Mouse (Mus musculus) bone marrow macrophage, adult 2 months (primary cell): ENCODE results near the gene Immp2l. TPM values are rescaled to one million over a fixed set of nuclear protein-coding genes. Genes with fewer than 3 reads are reported as not detected.

Experiments used
- H3K27ac ChIP-seq: 2 replicates; pipeline ENCODE4 v1.5.1; 2012; ENCODE audit warnings: low read depth, low read length; ENCODE audit not compliant: insufficient read depth
- H3K4me1 ChIP-seq: 2 replicates; pipeline ENCODE4 v1.6.1; 2012; ENCODE audit warnings: low read length; ENCODE audit not compliant: control insufficient read depth, insufficient read depth
- H3K4me3 ChIP-seq: 2 replicates; pipeline ENCODE4 v1.5.1; 2012; ENCODE audit warnings: mild to moderate bottlenecking, low read length, moderate library complexity; ENCODE audit not compliant: insufficient read depth
- CTCF ChIP-seq: IDR thresholded peaks from 2 replicates; pipeline ENCODE4 v1.5.1; 2012; ENCODE audit warnings: low read depth, mild to moderate bottlenecking, low read length, moderate library complexity
- POLR2A ChIP-seq: IDR thresholded peaks from 2 replicates; pipeline ENCODE4 v1.6.1; 2012; ENCODE audit warnings: mild to moderate bottlenecking, low read depth, low read length, borderline replicate concordance
- polyA plus RNA-seq: library from polyadenylated mRNA; stranded (reverse); fragments of >200 nt; gene quantifications from 2 replicates; pipeline ENCODE4 v1.2.4, GENCODE M21; 2012; ENCODE audit not compliant: missing spikeins, insufficient read depth, insufficient read length

Immp2l gene
- polyA plus RNA-seq, 1 experiment, result 2.3 TPM

GRCm38 (mm10) chr12:41878972-41879371, 855.1 kb downstream of the Immp2l start:
- no peak overlapping the region for H3K27ac ChIP-seq
- H3K4me1 ChIP-seq, result no peaks in the 10 kb centered on the region
- TF ChIP-seq CTCF, result no peak
- no peak for TF ChIP-seq POLR2A
- no peak overlapping the region for H3K4me3 ChIP-seq

GRCm38 (mm10) chr12:41879412-41879811, 855.5 kb downstream of the Immp2l start:
- no peaks in the 10 kb centered on the region for H3K4me1 ChIP-seq
- TF ChIP-seq POLR2A (no peak), CTCF (no peak)
- H3K4me3 ChIP-seq, result no peak overlapping the region
- H3K27ac ChIP-seq, result no peak overlapping the region

GRCm38 (mm10) chr12:41880833-41881232, 856.9 kb downstream of the Immp2l start:
- no peak for TF ChIP-seq POLR2A
- TF ChIP-seq CTCF, result no peak
- Histone ChIP-seq H3K27ac (no peak overlapping the region), H3K4me1 (no peaks in the 10 kb centered on the region), H3K4me3 (no peak overlapping the region)

DNA sequence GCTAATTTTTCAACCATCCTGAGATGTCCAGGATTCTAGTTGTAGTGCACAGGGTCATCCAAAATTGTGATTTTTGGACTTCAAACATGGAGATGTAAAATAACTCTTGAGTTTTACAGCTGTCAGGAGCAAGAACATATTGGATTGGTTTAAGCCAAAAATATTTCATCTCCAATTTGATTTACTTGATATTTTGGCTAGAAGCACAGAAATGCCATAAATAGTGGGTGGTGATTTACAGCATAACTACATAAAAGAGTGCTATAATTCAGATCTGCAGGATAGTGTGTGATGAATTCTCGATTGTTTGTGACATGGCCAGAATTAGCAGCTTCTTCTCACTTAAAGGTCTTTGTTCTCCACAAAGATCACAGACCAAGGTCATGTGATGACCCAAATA, 884.1 kb downstream of the Immp2l start:
- Histone ChIP-seq H3K4me1 (no peaks in the 10 kb centered on the region), H3K27ac (no peak overlapping the region), H3K4me3 (no peak overlapping the region)
- TF ChIP-seq POLR2A (no peak), CTCF (no peak)

DNA sequence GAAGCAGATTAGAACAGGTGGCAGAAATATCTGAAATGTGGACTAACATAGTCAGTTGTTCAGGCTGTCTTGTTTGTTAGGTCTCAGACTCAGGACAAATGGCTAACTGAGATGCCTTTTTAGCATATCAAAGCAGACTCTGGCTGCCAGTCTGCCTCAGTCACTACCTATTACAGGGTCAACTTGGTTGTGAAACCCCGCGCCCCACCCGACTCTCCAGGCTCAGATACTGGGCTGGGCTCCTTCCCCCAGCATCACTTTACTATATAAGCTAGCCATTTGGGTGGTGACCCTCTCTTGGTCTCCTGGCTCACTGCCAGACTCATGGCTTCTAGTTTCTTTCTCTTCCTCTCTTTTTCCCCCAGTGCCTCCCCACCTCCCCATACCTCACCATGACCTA, 887.7 kb downstream of the Immp2l start:
- Histone ChIP-seq H3K4me1 (no peaks in the 10 kb centered on the region), H3K4me3 (no peak overlapping the region), H3K27ac (no peak overlapping the region)
- TF ChIP-seq CTCF, result no peak
- TF ChIP-seq POLR2A, result no peak

DNA sequence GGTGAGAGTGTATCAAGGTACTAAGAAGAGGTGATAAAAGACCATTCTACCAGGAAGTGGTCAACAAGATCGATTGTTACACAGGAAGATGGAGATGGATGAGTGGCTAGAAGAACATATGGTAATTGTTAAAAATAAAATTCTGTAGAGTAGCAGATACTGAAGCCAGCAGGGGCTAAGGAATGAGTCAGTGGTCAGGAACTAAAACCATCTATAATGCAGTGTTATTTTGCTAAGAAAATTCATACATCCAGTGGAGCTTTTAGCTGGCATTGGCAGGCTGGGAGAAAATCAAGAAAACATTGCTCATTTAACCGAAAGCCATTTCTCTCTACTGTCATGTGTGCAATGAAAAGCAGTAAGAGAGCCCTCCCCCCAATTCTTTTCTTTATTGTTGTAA, 913.9 kb downstream of the Immp2l start:
- Histone ChIP-seq H3K4me1 (no peaks in the 10 kb centered on the region), H3K27ac (no peak overlapping the region), H3K4me3 (no peak overlapping the region)
- TF ChIP-seq POLR2A, result no peak
- no peak for TF ChIP-seq CTCF

- Histone ChIP-seq H3K4me1 (no peaks in the 10 kb centered on the region), H3K4me3 (no peak overlapping the region), H3K27ac (no peak overlapping the region)
- TF ChIP-seq POLR2A (no peak), CTCF (no peak)
These were observed 918.0 kb downstream of the Immp2l start for GRCm38 (mm10) chr12:41941853-41942252.

DNA sequence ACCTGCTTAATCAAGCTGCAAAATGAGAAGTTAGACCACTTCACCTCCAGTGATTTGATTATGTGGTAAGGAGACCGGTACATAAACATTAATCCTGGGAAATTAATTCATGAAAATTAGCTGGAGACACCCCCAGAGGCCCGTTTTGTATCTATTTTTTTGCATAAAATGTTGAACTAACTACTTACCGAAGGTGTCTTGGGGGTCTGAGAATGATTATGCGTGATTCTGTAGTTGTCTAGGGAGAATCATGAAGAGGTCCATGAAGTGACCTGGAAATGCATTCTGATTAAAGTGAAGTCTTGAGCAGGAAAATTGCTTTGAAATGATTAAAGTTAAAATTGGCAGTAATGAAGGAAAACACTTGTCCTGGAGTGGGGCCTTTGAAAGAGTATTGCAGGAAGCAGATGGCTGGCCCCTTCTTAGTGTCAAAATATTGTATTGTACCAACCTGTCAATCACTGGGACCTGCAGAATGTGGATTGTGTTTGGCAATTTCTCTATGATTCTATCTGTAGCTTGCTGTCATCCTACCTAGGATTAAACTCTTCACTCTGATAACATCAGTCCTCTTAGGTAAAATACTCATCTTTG, 920.3 kb downstream of the Immp2l start:
- Histone ChIP-seq H3K4me3 (no peak overlapping the region), H3K27ac (no peak overlapping the region), H3K4me1 (no peaks in the 10 kb centered on the region)
- TF ChIP-seq POLR2A, result no peak
- TF ChIP-seq CTCF, result no peak

GRCm38 (mm10) chr12:41946536-41946935, 922.6 kb downstream of the Immp2l start:
- TF ChIP-seq CTCF (no peak), POLR2A (no peak)
- H3K27ac ChIP-seq, result no peak overlapping the region
- no peak overlapping the region for H3K4me3 ChIP-seq
- H3K4me1 ChIP-seq, result no peaks in the 10 kb centered on the region

DNA sequence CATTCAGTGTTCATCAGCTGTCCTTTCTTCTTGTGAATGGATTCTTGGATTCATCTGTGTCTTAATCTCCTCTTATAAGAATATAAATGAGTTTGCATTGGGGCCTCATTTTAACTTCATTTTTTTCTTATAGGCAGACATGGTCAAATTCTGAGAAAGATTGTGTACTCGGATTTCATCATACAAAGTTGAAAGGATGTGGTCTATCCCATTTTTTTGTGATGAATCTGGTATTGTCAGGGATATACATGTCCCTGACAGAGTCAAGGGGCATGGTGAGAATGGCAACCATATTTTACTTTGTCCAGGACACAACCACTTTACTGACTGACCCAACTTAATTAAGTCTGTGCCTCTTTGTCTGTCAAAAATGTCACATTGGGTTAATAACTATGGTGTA, 925.5 kb downstream of the Immp2l start:
- TF ChIP-seq POLR2A, result no peak
- no peak for TF ChIP-seq CTCF
- H3K4me3 ChIP-seq, result no peak overlapping the region
- H3K4me1 ChIP-seq, result no peaks in the 10 kb centered on the region
- H3K27ac ChIP-seq, result no peak overlapping the region

- TF ChIP-seq CTCF (no peak), POLR2A (no peak)
- Histone ChIP-seq H3K27ac (no peak overlapping the region), H3K4me3 (no peak overlapping the region), H3K4me1 (no peaks in the 10 kb centered on the region)
These were observed 926.0 kb downstream of the Immp2l start for GRCm38 (mm10) chr12:41949841-41950241.
